Mouse (Mus musculus): ENCODE results near the gene Creb1.
"Not testable (repeated sequence)": the region's sequence is repeated elsewhere in the genome, so short reads cannot be mapped to it uniquely, and the experiment has no call there.

Creb1 gene

GRCm38 (mm10) chr1:64623558-64624435, 91.4 kb downstream of the Creb1 start:
- DNase-seq = no peak

- no peak for DNase-seq
Measured at GRCm38 (mm10) chr1:64625214-64625613, 92.8 kb downstream of the Creb1 start.

GRCm38 (mm10) chr1:64631526-64631925, 99.1 kb downstream of the Creb1 start:
- DNase-seq = no peak

- no peak for DNase-seq
Measured at GRCm38 (mm10) chr1:64633237-64633636, 100.8 kb downstream of the Creb1 start.

GRCm38 (mm10) chr1:64635624-64636023, 103.2 kb downstream of the Creb1 start:
- no peak for DNase-seq

GRCm38 (mm10) chr1:64639279-64639678, 106.8 kb downstream of the Creb1 start:
- DNase-seq = no peak

GRCm38 (mm10) chr1:64641069-64641468, 108.6 kb downstream of the Creb1 start:
- no peak for DNase-seq

GRCm38 (mm10) chr1:64642541-64642940, 110.1 kb downstream of the Creb1 start:
- not testable (repeated sequence) for DNase-seq

- no peak for DNase-seq
Measured at GRCm38 (mm10) chr1:64644513-64644912, 112.1 kb downstream of the Creb1 start.

- DNase-seq = no peak
Measured at GRCm38 (mm10) chr1:64649362-64650124, 117.1 kb downstream of the Creb1 start.

GRCm38 (mm10) chr1:64653701-64654100, 121.3 kb downstream of the Creb1 start:
- no peak for DNase-seq

Data from kidney, adult 11 months (tissue).